Mouse (Mus musculus) limb, embryonic 10.5 days (tissue): ENCODE measurements around the gene Tspan14. TPM values are rescaled to one million over a fixed set of nuclear protein-coding genes. Genes with fewer than 3 reads are reported as not detected.

Source experiments
- DNase-seq: peaks from one replicate; pipeline ENCODE4 v3.0.0-alpha.2; 2017; ENCODE audit warnings: low spot score
- H3K27ac ChIP-seq: fragments of 300-500 bp; sonication (generic); 2 replicates; pipeline ENCODE4 v1.5.1; 2016; ENCODE audit warnings: mild to moderate bottlenecking
- H3K27me3 ChIP-seq: fragments of 300-500 bp; sonication (generic); 2 replicates; pipeline ENCODE4 v1.6.1; 2016; ENCODE audit warnings: low read depth, mild to moderate bottlenecking; ENCODE audit not compliant: poor library complexity, severe bottlenecking
- H3K36me3 ChIP-seq: fragments of 300-500 bp; sonication (generic); 2 replicates; pipeline ENCODE4 v1.6.1; 2016; ENCODE audit warnings: mild to moderate bottlenecking, moderate library complexity
- H3K4me1 ChIP-seq: fragments of 300-500 bp; sonication (generic); 2 replicates; pipeline ENCODE4 v1.6.1; 2016
- H3K4me3 ChIP-seq: fragments of 300-500 bp; sonication (generic); 2 replicates; pipeline ENCODE4 v1.5.1; 2016; ENCODE audit warnings: mild to moderate bottlenecking, moderate library complexity
- H3K9me3 ChIP-seq: fragments of 300-500 bp; sonication (generic); replicated peaks from 2 replicates; pipeline ENCODE4 v1.6.1; 2016; ENCODE audit warnings: mild to moderate bottlenecking
- WGBS: fragments of 180-500 bp; shearing (Covaris S2); methylation state at CpG from one replicate; pipeline ENCODE4 v1.1.7; 2016; 5-methylcytosine and 5-hydroxymethylcytosine counted together
- polyA plus RNA-seq: library from polyadenylated mRNA; unstranded; fragments of >200 nt; fragmentation: Nextera tagmentation; extraction: Ambion mirVana; gene quantifications from 2 replicates; pipeline ENCODE4 v1.2.1, GENCODE M21; 2016

The Tspan14 gene
- polyA plus RNA-seq, 1 experiment from 2014 or later = 77.6 TPM

DNA sequence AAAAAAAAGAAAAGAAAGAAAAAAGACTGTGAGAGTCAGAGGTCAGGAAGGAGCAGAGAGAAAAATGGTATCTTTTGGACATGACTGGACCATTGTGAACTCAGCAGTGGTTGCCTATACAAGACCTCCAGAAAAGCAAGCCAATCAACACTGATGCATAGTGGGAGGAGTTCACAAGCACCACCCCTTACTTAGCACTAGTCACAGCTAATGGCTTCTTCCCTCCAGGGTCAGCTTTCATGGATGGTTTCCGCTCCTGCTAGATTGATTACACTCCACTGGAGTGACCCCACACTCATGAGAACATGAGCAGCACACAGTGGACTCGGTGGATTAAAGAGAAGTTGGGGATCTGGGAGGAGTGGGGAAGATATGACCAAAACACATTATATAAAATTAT, 66.3 kb downstream of the Tspan14 start:
- no peaks in the 10 kb centered on the region for H3K27me3 ChIP-seq
- no peaks in the 10 kb centered on the region for H3K9me3 ChIP-seq
- peaks cover 9% of the 10 kb centered on the region; the same call in 1 of the 2 replicates for H3K36me3 ChIP-seq
- no peak overlapping the region for H3K27ac ChIP-seq
- DNase-seq = no peak
- H3K4me3 ChIP-seq = no peak overlapping the region
- no peaks in the 10 kb centered on the region for H3K4me1 ChIP-seq
- 51% methylated on average over 2 of the region's 2 CpGs for WGBS

GRCm38 (mm10) chr14:40897916-40898315, 68.7 kb downstream of the Tspan14 start:
- Histone ChIP-seq H3K4me1 (peaks cover 18% of the 10 kb centered on the region), H3K27me3 (no peaks in the 10 kb centered on the region), H3K27ac (no peak overlapping the region), H3K9me3 (no peaks in the 10 kb centered on the region), H3K36me3 (no peaks in the 10 kb centered on the region), H3K4me3 (no peak overlapping the region)
- 95% methylated on average over 3 of the region's 3 CpGs for WGBS
- DNase-seq = no peak

DNA sequence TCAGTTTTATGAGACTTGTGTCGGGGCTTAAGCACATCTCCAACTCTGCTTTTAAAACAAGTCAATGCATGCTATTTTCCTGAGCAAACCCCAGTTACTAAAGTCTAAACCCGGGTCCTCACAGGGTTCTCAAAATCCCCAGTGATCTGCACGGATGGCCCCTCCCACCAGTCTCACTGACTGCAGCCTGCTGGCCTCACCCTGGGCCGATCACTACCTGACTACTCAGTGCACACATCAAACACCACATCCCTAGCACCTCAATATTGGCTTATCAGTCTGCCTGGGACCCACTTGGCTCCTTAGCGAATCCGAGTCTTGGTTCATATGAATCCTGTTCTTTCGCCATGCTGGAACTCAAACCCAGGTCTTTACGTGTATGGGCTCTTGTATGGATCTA, 70.9 kb downstream of the Tspan14 start:
- Histone ChIP-seq H3K4me3 (no peak overlapping the region), H3K27me3 (no peaks in the 10 kb centered on the region), H3K9me3 (no peaks in the 10 kb centered on the region), H3K27ac (no peak overlapping the region), H3K36me3 (no peaks in the 10 kb centered on the region), H3K4me1 (peaks cover 20% of the 10 kb centered on the region)
- DNase-seq = no peak
- 79% methylated on average over 8 of the region's 8 CpGs for WGBS

DNA sequence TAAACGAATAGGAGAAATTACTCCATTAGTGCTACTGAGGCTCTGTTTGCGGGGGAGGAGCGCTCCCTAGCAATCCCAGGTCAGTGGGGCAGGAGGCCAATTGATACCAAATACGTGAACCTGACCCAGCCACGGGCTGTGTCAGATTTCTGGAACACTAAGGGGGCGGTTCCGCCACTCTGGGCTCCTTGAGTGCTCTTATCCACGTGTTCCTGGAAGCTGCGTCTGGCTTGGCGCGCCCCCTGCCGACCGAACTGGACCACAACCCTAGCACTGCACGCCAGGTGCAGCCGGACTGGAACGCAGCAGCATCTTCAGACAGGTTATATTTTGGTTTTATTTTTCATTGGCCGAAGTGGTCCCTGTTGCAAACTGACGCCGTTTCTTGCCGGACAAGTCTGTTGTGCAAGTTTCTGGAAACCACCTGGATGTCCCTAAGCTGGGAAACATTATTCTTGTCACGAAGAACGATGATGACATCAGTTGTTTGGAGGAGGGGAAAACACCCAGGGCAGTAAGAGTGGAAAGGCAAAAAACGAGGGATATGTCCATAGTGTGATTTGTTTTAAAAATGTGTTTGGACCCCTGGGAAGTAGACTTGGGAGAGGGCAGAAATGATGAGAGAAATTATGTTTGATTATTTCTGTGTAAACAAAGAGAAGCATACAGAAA, 71.9 kb downstream of the Tspan14 start:
- no peaks in the 10 kb centered on the region for H3K9me3 ChIP-seq
- H3K27me3 ChIP-seq = no peaks in the 10 kb centered on the region
- DNase-seq = peak; percentile 89
- H3K4me1 ChIP-seq = peaks cover 20% of the 10 kb centered on the region
- WGBS = 16% methylated on average over 23 of the region's 23 CpGs
- peak overlapping the region; percentile 19; the same call in 1 of the 2 replicates for H3K27ac ChIP-seq
- H3K36me3 ChIP-seq = no peaks in the 10 kb centered on the region
- H3K4me3 ChIP-seq = peak overlapping the region; percentile 25

DNA sequence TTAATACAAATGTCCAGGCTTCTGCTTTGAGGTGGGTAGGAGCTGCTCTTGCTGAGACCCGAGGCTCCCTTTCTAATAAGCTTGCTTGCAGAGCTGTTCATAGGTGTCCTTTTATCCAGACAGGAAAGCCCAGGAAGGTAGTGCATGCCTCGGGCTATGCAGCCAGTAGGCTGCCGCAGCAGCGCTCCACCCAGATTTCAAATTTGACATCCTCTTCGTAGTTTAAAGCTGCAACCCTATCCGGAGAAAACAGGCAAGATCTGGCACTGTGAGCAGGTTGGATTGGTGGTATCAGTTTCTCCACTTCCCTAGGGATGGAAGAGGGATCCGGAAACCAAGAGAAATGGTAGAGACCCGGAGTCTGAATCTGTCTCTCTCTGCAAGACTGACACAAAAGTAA, 72.7 kb downstream of the Tspan14 start:
- 71% methylated on average over 8 of the region's 8 CpGs for WGBS
- Histone ChIP-seq H3K27me3 (no peaks in the 10 kb centered on the region), H3K36me3 (no peaks in the 10 kb centered on the region), H3K27ac (no peak overlapping the region), H3K4me1 (peaks cover 20% of the 10 kb centered on the region), H3K4me3 (no peak overlapping the region), H3K9me3 (no peaks in the 10 kb centered on the region)
- no peak for DNase-seq

- whole genome bisulfite sequencing = 83% methylated on average over 3 of the region's 3 CpGs
- Histone ChIP-seq H3K9me3 (no peaks in the 10 kb centered on the region), H3K4me3 (no peak within 1 kb of the TSS), H3K4me1 (peaks cover 20% of the 10 kb centered on the region), H3K27me3 (no peaks in the 10 kb centered on the region), H3K36me3 (no peaks in the 10 kb centered on the region), H3K27ac (no peak within 1 kb of the TSS)
- no peak for DNase-seq
Measured at GRCm38 (mm10) chr14:40893196-40893595, 73.4 kb downstream of the Tspan14 start, which contains the start of gene Sh2d4b. TSS of gene Sh2d4b (minus strand) at chr14:40893266.

DNA sequence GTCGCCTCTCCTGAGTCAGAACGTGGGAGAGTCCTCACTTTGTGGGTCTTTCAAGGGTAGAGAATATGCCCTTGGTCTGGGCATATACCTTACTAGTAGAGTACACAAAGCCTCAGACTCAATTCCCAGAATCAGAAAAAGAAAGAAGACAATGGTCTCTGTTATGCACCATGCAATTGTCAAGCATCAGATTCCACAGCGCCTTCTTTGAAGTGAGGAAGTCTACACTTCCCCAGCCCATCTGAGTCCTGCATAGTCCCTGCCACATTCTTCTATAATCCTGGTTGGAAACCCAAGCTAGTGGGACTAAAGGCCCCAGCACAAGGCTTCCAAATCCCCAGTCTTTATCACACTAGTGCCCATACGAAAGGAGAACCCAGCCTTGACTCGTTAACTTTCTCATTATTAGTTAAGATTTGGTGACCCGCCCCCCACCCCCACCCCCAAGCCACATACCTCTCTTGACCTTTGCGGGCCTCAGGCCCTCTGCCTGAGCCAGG, 74.2 kb downstream of the Tspan14 start:
- Histone ChIP-seq H3K36me3 (no peaks in the 10 kb centered on the region), H3K9me3 (no peaks in the 10 kb centered on the region)

DNA sequence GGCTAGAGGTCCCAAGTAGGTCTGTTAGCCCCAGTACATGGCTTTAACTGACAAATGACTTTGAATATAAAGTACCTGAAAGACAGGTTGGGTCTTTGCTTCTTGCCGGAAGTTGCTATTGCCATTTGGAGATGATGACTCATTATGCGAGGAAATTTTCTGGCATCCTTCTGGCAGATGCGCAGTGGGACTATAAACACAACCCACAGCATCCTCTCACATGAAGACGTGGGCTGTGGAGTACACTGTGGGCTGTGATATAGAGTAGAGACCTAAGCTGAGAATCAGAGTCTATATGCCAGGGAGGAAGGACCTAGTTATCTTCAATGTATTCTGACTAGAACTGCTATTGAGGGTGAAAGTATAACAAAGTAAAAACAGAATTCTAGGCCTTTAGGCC, 75.1 kb downstream of the Tspan14 start:
- Histone ChIP-seq H3K4me1 (peaks cover 20% of the 10 kb centered on the region), H3K4me3 (no peak overlapping the region), H3K27me3 (no peaks in the 10 kb centered on the region), H3K27ac (no peak overlapping the region), H3K36me3 (no peaks in the 10 kb centered on the region), H3K9me3 (no peaks in the 10 kb centered on the region)
- no peak for DNase-seq
- WGBS = 91% methylated on average over 4 of the region's 4 CpGs

More for the DNA sequence above, 74.2 kb downstream of the Tspan14 start:
- no peak overlapping the region for H3K4me3 ChIP-seq
- peaks cover 20% of the 10 kb centered on the region for H3K4me1 ChIP-seq
- H3K27ac ChIP-seq = no peak overlapping the region
- 82% methylated on average over 7 of the region's 7 CpGs for WGBS
- no peak for DNase-seq
- no peaks in the 10 kb centered on the region for H3K27me3 ChIP-seq

- no peak for DNase-seq
- peaks cover 24% of the 10 kb centered on the region for H3K4me1 ChIP-seq
- no peaks in the 10 kb centered on the region for H3K27me3 ChIP-seq
- H3K9me3 ChIP-seq = no peaks in the 10 kb centered on the region
- 87% methylated on average over 4 of the region's 4 CpGs for WGBS
- H3K4me3 ChIP-seq = no peak overlapping the region
- H3K27ac ChIP-seq = no peak overlapping the region
- no peaks in the 10 kb centered on the region for H3K36me3 ChIP-seq
Measured at GRCm38 (mm10) chr14:40889704-40890103, 76.9 kb downstream of the Tspan14 start.

DNA sequence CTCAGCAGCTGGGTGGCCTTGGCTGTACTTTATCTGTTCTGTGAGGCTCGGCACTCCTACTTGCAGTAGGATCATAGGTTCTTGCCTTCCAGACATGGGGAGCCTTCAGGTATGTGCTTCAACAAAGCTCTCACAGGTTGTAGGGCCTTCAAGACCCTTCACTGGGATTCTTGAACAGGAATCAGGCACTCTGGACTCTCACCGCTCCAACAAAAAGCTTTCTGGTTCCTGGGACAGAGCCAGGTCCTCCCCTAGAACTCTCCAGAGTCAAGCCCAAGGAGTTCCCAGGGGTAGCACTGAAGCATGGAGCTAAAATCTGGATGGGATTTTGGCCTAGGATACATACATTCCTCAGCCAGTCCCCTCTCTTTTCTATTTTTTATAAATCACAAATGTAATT, 77.4 kb downstream of the Tspan14 start:
- no peak overlapping the region for H3K27ac ChIP-seq
- no peak for DNase-seq
- H3K27me3 ChIP-seq = no peaks in the 10 kb centered on the region
- H3K9me3 ChIP-seq = no peaks in the 10 kb centered on the region
- 89% methylated on average over 2 of the region's 2 CpGs for WGBS
- H3K4me3 ChIP-seq = no peak overlapping the region
- no peaks in the 10 kb centered on the region for H3K36me3 ChIP-seq
- peaks cover 19% of the 10 kb centered on the region for H3K4me1 ChIP-seq

DNA sequence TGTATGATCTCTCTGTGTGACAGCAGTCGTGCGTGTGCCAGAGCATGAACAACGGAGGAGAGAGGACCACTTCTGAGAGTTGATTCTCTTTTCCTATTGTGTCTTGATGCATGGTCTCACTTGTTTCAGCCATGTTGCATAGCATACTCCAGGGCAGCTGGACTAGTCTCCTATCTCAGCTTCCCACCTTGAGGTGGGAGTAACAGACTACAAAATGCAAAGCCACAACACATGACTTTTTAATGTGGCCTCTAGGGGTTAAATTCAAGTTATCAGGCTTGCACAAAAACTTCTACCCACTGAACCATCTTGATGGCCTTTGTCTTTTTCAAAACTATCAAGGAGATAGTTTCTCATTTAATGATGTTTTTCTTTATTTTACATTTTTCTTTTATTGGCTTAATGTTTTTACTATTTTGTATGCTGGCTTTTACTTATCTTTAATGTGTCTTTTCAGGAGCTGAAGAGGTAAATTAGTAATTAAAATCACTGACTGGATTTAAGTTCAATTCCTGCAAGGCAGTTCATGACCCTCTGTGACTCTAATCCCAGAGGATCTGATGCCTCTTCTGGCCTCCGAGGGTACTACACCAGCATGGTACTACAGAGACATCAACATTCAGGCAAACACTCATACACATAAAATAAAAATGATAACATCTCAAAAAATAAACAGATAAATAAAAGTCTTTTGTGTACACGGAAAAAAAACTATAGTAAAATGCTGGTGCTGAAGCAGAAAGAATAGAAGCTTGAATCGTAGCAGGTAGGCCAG, 80.0 kb downstream of the Tspan14 start:
- no peak overlapping the region for H3K4me3 ChIP-seq
- DNase-seq = no peak
- H3K4me1 ChIP-seq = peaks cover 6% of the 10 kb centered on the region; the same call in 1 of the 2 replicates
- 82% methylated on average over 6 of the region's 6 CpGs for WGBS
- no peaks in the 10 kb centered on the region for H3K27me3 ChIP-seq
- no peak overlapping the region for H3K27ac ChIP-seq
- no peaks in the 10 kb centered on the region for H3K36me3 ChIP-seq
- H3K9me3 ChIP-seq = no peaks in the 10 kb centered on the region

GRCm38 (mm10) chr14:40885752-40886151, 80.9 kb downstream of the Tspan14 start:
- Histone ChIP-seq H3K9me3 (no peaks in the 10 kb centered on the region), H3K4me3 (no peak overlapping the region), H3K27me3 (no peaks in the 10 kb centered on the region), H3K36me3 (no peaks in the 10 kb centered on the region), H3K4me1 (peaks cover 6% of the 10 kb centered on the region; the same call in 1 of the 2 replicates), H3K27ac (no peak overlapping the region)
- whole genome bisulfite sequencing = 61% methylated on average over 1 of the region's 1 CpGs
- DNase-seq = no peak

- Histone ChIP-seq H3K4me3 (no peak overlapping the region), H3K4me1 (peaks cover 6% of the 10 kb centered on the region; the same call in 1 of the 2 replicates), H3K9me3 (no peaks in the 10 kb centered on the region), H3K27ac (no peak overlapping the region), H3K36me3 (no peaks in the 10 kb centered on the region), H3K27me3 (no peaks in the 10 kb centered on the region)
- WGBS = 11% methylated on average over 4 of the region's 4 CpGs
- DNase-seq = no peak
Measured at GRCm38 (mm10) chr14:40885225-40885624, 81.4 kb downstream of the Tspan14 start.
